Mouse (Mus musculus): Measurements from ENCODE around the gene Gm12790. TPM values are rescaled to one million over a fixed set of nuclear protein-coding genes. Genes with fewer than 3 reads are reported as not detected.
"Not testable (repeated sequence)": the region's sequence is repeated elsewhere in the genome, so short reads cannot be mapped to it uniquely, and the experiment has no call there.

Gene Gm12790
- polyA plus RNA-seq (2015; fragmentation: Nextera tagmentation; extraction: Ambion mirVana): not detected in 2 replicates

DNA sequence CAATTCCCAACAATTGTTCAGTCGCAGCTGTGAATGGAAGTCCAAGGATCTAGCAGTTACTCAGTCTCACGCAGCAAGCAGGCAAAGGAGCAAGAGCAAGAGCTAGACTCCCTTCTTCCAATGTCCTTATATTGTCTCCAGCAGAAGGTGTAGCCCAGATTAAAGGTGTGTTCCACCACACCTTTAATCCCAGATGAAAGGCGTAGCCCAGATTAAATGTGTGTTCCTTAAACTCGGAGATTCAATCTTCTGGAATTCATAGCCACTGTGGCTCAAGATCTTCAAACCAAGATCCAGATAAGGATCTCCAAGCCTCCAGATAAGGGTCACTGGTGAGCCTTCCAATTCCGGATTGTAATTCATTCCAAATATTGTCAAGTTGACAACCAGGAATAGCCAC is at the start of gene Gm12790:
Gm12790 (minus strand) TSS at position 101 of the 400 bp plus-strand sequence.
- H3K4me1 ChIP-seq; H3K27ac ChIP-seq; H3K36me3 ChIP-seq (ENCODE audit: poor library complexity, severe bottlenecking); H3K4me3 ChIP-seq; H3K4me2 ChIP-seq; ATAC-seq; H3K27me3 ChIP-seq; H3K9me3 ChIP-seq (replicated peaks); H3K9ac ChIP-seq: not testable (repeated sequence)
- WGBS: 100% methylated on average over 1 of the region's 5 CpGs

DNA sequence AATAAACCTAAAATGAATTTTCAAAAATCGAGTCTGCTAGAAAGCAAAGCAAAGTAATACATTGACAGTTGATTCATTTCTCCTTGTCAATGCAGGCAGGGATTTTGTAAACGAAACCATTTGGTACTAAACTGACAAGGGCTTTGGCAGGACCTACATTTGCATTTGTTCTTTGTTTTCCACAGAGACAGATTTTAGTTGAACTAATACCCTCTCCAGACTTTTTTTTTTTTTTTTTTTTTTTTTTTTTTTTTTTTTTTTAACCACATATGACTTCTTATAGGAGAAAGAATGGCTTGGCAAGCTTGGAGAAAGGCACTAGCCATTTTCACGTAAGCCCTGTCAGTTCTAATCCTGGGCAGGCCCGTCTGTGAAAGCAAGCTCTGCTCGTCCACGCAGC is 45.8 kb upstream of the Gm12790 start:
- no peaks in the 10 kb centered on the region for H3K9me3 ChIP-seq (replicated peaks)
- H3K9ac ChIP-seq: no peak overlapping the region
- H3K4me2 ChIP-seq: no peak overlapping the region
- no peak for ATAC-seq
- no peak overlapping the region for H3K27ac ChIP-seq
- H3K4me1 ChIP-seq: no peaks in the 10 kb centered on the region
- 88% methylated on average over 6 of the region's 6 CpGs for WGBS
- no peaks in the 10 kb centered on the region for H3K36me3 ChIP-seq (ENCODE audit: poor library complexity, severe bottlenecking)
- no peak overlapping the region for H3K4me3 ChIP-seq
- H3K27me3 ChIP-seq: no peaks in the 10 kb centered on the region

DNA sequence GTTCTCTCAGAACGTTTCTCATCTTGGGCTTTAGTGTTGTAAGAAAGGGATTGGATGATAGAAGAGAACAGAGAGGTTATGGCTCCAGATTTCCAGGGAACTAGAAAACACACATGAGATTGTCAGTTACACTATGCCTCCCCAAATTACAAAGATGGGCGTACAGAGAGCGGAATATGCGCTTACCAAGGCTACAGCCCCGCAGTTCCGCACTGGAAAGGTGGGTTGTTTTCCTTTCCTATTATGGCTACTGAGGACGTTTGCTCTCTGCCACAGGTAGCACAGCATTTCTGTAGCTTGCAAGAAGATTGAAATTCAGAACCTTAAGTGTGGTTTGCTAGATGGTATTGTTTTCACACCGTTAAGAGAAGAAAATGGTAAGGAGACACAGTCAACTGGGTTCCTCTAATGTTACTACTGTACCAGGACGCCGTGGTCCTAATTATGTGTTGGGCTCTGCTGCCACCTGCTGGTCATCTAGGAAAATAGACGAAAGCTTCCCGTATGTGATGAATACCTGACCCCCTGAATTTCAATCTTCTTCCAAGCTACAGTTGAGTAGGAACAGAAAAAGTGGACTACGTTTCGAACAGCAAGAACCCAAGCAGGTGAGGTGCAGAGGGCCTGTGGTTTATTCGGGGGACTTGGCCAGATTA is 17.5 kb upstream of the Gm12790 start:
- Histone ChIP-seq H3K4me2 (no peak overlapping the region), H3K9ac (no peak overlapping the region), H3K27ac (no peak overlapping the region), H3K36me3 (ENCODE audit: poor library complexity, severe bottlenecking) (no peaks in the 10 kb centered on the region), H3K4me3 (no peak overlapping the region), H3K9me3 (replicated peaks) (no peaks in the 10 kb centered on the region), H3K4me1 (no peaks in the 10 kb centered on the region), H3K27me3 (no peaks in the 10 kb centered on the region)
- peak; percentile 88 for ATAC-seq
- 40% methylated on average over 15 of the region's 15 CpGs for WGBS

DNA sequence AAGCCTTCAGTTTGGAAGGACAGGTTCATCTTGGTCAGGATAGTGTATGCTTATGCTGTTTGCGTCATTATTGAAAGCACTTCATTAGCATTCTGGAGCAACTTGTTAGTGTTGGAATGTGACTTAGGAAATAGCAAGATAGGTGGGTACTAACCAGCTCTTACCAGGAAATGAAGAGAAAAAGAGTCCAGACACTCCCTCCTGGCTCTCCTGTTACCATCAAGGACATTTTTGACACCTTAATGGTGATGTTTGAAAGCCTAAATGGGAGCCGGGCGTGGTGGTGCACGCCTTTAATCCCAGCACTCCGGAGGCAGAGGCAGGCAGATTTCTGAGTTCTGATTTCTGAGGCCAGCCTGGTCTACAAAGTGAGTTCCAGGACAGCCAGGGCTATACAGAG is 16.6 kb upstream of the Gm12790 start:
- H3K9ac ChIP-seq: no peak overlapping the region
- no peak overlapping the region for H3K4me3 ChIP-seq
- WGBS: 91% methylated on average over 5 of the region's 5 CpGs
- H3K4me1 ChIP-seq: no peaks in the 10 kb centered on the region
- no peak for ATAC-seq
- H3K27me3 ChIP-seq: no peaks in the 10 kb centered on the region
- no peaks in the 10 kb centered on the region for H3K9me3 ChIP-seq (replicated peaks)
- no peak overlapping the region for H3K27ac ChIP-seq
- H3K4me2 ChIP-seq: no peak overlapping the region
- no peaks in the 10 kb centered on the region for H3K36me3 ChIP-seq (ENCODE audit: poor library complexity, severe bottlenecking)

DNA sequence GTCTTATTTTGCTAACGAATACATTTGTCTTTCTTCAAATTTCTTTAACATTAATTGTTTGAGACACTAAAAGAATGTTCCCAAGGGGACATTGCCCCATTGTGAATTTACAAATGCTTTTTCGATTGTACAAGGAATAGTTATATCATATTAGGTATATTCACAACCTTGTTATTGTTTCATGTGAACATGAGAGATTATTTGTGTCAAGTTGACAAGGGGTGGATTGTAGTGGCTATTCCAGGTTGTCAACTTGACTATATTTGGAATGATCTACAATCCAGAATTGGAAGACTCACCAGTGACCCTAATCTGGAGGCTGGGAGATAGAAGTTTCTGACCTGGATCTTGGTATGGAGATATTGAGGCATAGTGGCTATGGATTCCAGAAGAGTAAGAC is 5.5 kb upstream of the Gm12790 start, which contains the start of gene Gm12789:
Gm12789 (plus strand) TSS at position 301 of the 400 bp plus-strand sequence.
- H3K9ac ChIP-seq; H3K27me3 ChIP-seq; H3K4me1 ChIP-seq; H3K27ac ChIP-seq; ATAC-seq; H3K9me3 ChIP-seq (replicated peaks); H3K4me2 ChIP-seq; H3K4me3 ChIP-seq; H3K36me3 ChIP-seq (ENCODE audit: poor library complexity, severe bottlenecking): not testable (repeated sequence)
- 86% methylated on average over 2 of the region's 2 CpGs for WGBS

DNA sequence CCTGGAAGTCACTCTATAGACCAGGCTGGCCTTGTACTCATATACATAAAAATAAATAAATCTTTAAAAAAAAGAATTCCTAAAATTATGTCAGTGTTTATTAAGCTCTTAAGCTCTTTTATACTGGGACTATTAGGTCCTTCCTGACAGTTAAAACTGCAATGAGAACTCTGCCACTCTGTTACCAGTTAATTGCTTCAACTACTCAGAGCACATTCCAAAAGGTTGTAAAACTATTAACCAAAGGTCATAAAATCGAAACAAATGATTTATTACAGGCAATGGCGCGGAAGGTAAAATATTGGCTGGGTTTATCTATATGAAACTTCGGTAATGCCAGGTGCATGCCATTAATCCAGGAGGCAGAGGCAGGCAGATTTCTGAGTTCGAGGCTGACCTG is 4.8 kb upstream of the Gm12790 start:
- Histone ChIP-seq H3K27ac (no peak overlapping the region), H3K9me3 (replicated peaks) (no peaks in the 10 kb centered on the region), H3K4me1 (no peaks in the 10 kb centered on the region), H3K9ac (no peak overlapping the region), H3K4me3 (no peak overlapping the region), H3K36me3 (ENCODE audit: poor library complexity, severe bottlenecking) (no peaks in the 10 kb centered on the region), H3K4me2 (no peak overlapping the region), H3K27me3 (no peaks in the 10 kb centered on the region)
- 89% methylated on average over 5 of the region's 5 CpGs for WGBS
- ATAC-seq: no peak

DNA sequence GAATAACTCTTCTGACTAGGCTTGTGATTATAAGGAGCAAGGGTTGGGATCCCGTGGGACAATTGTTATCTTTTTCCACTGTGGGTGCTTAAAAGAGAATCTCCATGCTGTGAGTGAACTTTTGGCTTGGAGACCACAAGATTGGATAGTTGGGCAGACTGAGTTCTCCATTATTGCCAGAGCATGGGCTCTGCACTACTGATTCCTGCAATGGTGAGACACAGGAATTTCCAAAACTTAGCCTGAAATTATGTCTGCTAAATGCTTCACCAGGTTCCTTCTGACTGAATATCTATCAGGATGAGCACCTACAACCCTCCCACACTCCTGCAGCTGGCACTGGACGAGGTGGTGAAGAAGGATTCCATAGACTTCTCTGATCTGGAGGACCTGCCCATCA is 40.7 kb downstream of the Gm12790 start, which contains the start of gene Gm12794:
Gm12794 (plus strand) TSS at position 301 of the 400 bp plus-strand sequence.
- WGBS: 76% methylated on average over 2 of the region's 2 CpGs
- ATAC-seq; H3K36me3 ChIP-seq (ENCODE audit: poor library complexity, severe bottlenecking): not testable (repeated sequence)

More for the DNA sequence above, 40.7 kb downstream of the Gm12790 start, which contains the start of gene Gm12794:
- H3K4me2 ChIP-seq; H3K9me3 ChIP-seq (replicated peaks); H3K4me1 ChIP-seq; H3K27me3 ChIP-seq; H3K4me3 ChIP-seq; H3K9ac ChIP-seq; H3K27ac ChIP-seq: not testable (repeated sequence)

Other genes starting within 250 kb of the Gm12790 start
- not detected in 2 replicates for gene B020004J07Rik, start 137.0 kb downstream of the Gm12790 start, polyA plus RNA-seq (2015; fragmentation: Nextera tagmentation; extraction: Ambion mirVana)
- not detected in 2 replicates for gene C130073F10Rik, start 87.3 kb downstream of the Gm12790 start, polyA plus RNA-seq (2015; fragmentation: Nextera tagmentation; extraction: Ambion mirVana)
- not detected in 2 replicates for gene Gm12800, start 71.9 kb downstream of the Gm12790 start, polyA plus RNA-seq (2015; fragmentation: Nextera tagmentation; extraction: Ambion mirVana)
- gene Gm12794, start 40.6 kb downstream of the Gm12790 start, polyA plus RNA-seq (2015; fragmentation: Nextera tagmentation; extraction: Ambion mirVana): not detected in 2 replicates
- not detected in 2 replicates for gene Gm12789, start 5.6 kb upstream of the Gm12790 start, polyA plus RNA-seq (2015; fragmentation: Nextera tagmentation; extraction: Ambion mirVana)
- gene Pde4b, start 106.5 kb upstream of the Gm12790 start, polyA plus RNA-seq (2015; fragmentation: Nextera tagmentation; extraction: Ambion mirVana): 12.7 and 14.5 TPM in 2 replicates